Mouse (Mus musculus): ENCODE results near the gene 4833420G17Rik.

- TF ChIP-seq POLR2A (IDR thresholded peaks at IDR 0.05; ENCODE audit: extremely low read depth, insufficient read depth, low read length): no peak
- no peak for TF ChIP-seq CTCF (IDR thresholded peaks at IDR 0.05; ENCODE audit: low read depth, low read length)
Observed at GRCm38 (mm10) chr13:119413026-119413425, 49.5 kb upstream of the 4833420G17Rik start.

All from liver, adult 2 months (tissue).